Mouse (Mus musculus): Measurements from ENCODE around the gene 4930503B20Rik. TPM values are rescaled to one million over a fixed set of nuclear protein-coding genes. Genes with fewer than 3 reads are reported as not detected.

4930503B20Rik gene
- total and polyA plus RNA-seq, 3 experiments: 0.44 TPM; not detected in 2

DNA sequence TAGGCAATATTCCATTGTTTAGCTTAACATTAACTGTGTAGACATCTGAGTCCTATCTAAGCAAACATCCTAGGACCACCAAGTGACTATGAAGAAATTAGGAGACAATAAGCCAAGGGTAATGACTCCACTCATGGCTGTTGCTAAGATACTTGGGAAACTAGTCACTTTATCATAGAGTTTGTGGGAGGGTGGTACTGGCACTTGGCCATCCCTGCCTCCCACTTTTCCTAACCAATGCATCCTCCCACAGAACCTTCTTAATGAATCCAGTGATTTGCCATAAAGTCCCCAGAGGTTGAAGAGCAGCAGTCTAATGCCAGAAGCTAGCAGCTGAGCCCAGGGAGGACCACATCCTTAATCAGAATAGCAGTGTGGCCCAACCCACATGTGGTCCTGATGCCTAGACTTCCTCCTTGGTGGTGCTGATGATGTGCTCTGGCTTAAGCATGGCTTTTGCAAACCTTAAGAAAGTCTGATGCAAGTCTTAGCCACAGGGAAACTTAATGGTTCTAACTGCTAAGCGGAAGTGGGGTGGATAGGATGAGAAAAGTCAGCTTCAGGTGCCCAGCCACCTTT lies 7.0 kb upstream of the 4930503B20Rik start:
- no peak for ATAC-seq (ENCODE audit: extremely low read depth, insufficient number of reproducible peaks, low FRiP score, poor library complexity, severe bottlenecking)
- no peak overlapping the region for H3K4me3 ChIP-seq (ENCODE audit: low read depth, low read length)

DNA sequence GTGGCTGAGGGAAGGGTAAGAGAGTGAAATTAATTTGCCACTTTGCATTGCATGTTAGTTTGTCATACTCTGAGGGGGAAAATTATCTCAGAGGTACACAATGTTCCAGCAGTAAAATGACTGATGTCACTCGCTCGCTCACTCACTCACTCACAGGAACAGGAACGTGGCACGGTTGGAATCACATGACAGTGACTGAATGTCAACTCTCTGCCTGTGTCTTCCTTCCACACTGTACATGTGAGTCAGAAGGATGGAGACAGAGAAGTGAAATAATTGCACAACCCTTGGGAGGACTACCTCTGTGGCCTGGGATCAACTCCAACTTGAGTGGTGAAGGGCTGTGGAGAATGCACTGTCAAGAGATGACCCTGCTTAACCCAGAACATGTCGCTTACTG lies 6.3 kb upstream of the 4930503B20Rik start:
- DNase-seq (ENCODE audit: low spot score) (no peak), ATAC-seq (ENCODE audit: extremely low read depth, insufficient number of reproducible peaks, low FRiP score, poor library complexity, severe bottlenecking) (no peak)
- H3K27me3 ChIP-seq (ENCODE audit: insufficient read depth, low read length): peaks cover 4% of the 10 kb centered on the region; the same call in 1 of the 2 replicates
- TF ChIP-seq POLR2AphosphoS5 (IDR thresholded peaks at IDR 0.05; ENCODE audit: insufficient replicate concordance, low read depth, low read length) (no peak), GATA1 (IDR thresholded peaks at IDR 0.05; ENCODE audit: borderline replicate concordance, low read length) (no peak), GATA2 (IDR thresholded peaks at IDR 0.05; ENCODE audit: borderline replicate concordance, low read depth, low read length) (no peak), CTCF (IDR thresholded peaks at IDR 0.05; ENCODE audit: low read depth, low read length) (no peak), TAL1 (conservative IDR thresholded peaks at IDR 0.05; ENCODE audit: low read depth, low read length) (no peak)
- H3K9me3 ChIP-seq (replicated peaks): no peaks in the 10 kb centered on the region
- H3K4me1 ChIP-seq (ENCODE audit: insufficient read depth, low read depth, low read length): peaks cover 45% of the 10 kb centered on the region
- H3K4me3 ChIP-seq (ENCODE audit: low read depth, low read length): no peak overlapping the region
- peaks cover 14% of the 10 kb centered on the region for H3K36me3 ChIP-seq (replicated peaks)

More for the DNA sequence above, 7.0 kb upstream of the 4930503B20Rik start:
- H3K27me3 ChIP-seq (ENCODE audit: insufficient read depth, low read length): peaks cover 4% of the 10 kb centered on the region; the same call in 1 of the 2 replicates
- no peaks in the 10 kb centered on the region for H3K9me3 ChIP-seq (replicated peaks)
- no peak for DNase-seq (ENCODE audit: low spot score)
- peaks cover 37% of the 10 kb centered on the region for H3K4me1 ChIP-seq (ENCODE audit: insufficient read depth, low read depth, low read length)
- H3K36me3 ChIP-seq (replicated peaks): peaks cover 12% of the 10 kb centered on the region
- TF ChIP-seq GATA2 (IDR thresholded peaks at IDR 0.05; ENCODE audit: borderline replicate concordance, low read depth, low read length): no peak
- no peak for TF ChIP-seq TAL1 (conservative IDR thresholded peaks at IDR 0.05; ENCODE audit: low read depth, low read length)
- TF ChIP-seq POLR2AphosphoS5 (IDR thresholded peaks at IDR 0.05; ENCODE audit: insufficient replicate concordance, low read depth, low read length): no peak
- no peak for TF ChIP-seq CTCF (IDR thresholded peaks at IDR 0.05; ENCODE audit: low read depth, low read length)
- TF ChIP-seq GATA1 (IDR thresholded peaks at IDR 0.05; ENCODE audit: borderline replicate concordance, low read length): no peak

DNA sequence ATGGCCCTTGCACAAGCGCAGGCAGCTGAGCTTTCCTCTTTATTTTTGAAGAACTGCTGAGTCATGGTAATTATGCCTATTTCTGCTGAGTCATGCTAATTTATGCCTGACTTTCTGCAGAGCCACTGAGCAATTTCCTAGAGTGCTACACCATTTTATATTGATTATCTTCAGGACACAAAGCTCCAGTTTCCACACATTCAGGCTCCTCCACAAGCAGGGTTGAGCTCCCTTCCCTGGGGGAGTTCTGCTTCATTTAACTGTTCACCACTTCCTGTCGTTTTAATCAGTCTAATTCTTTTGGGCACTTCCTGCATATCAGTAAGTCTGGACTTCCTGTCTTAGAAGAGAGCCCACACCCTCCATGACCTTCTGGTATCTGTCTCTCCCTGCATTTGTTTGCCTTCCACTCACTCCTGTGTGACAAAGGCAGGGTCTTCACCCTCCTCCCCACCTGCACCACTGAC lies 4.0 kb upstream of the 4930503B20Rik start:
- TF ChIP-seq GATA2 (IDR thresholded peaks at IDR 0.05; ENCODE audit: borderline replicate concordance, low read depth, low read length) (no peak), POLR2AphosphoS5 (IDR thresholded peaks at IDR 0.05; ENCODE audit: insufficient replicate concordance, low read depth, low read length) (no peak), CTCF (IDR thresholded peaks at IDR 0.05; ENCODE audit: low read depth, low read length) (no peak), GATA1 (IDR thresholded peaks at IDR 0.05; ENCODE audit: borderline replicate concordance, low read length) (no peak), TAL1 (conservative IDR thresholded peaks at IDR 0.05; ENCODE audit: low read depth, low read length) (no peak)
- no peaks in the 10 kb centered on the region for H3K27me3 ChIP-seq (ENCODE audit: insufficient read depth, low read length)
- peak; percentile 62 for DNase-seq (ENCODE audit: low spot score)
- H3K4me3 ChIP-seq (ENCODE audit: low read depth, low read length): no peak overlapping the region; the same call in 1 of the 2 replicates
- H3K4me1 ChIP-seq (ENCODE audit: insufficient read depth, low read depth, low read length): peaks cover 44% of the 10 kb centered on the region
- H3K9me3 ChIP-seq (replicated peaks): no peaks in the 10 kb centered on the region
- ATAC-seq (ENCODE audit: extremely low read depth, insufficient number of reproducible peaks, low FRiP score, poor library complexity, severe bottlenecking): peak; percentile 89
- peaks cover 16% of the 10 kb centered on the region for H3K36me3 ChIP-seq (replicated peaks)

DNA sequence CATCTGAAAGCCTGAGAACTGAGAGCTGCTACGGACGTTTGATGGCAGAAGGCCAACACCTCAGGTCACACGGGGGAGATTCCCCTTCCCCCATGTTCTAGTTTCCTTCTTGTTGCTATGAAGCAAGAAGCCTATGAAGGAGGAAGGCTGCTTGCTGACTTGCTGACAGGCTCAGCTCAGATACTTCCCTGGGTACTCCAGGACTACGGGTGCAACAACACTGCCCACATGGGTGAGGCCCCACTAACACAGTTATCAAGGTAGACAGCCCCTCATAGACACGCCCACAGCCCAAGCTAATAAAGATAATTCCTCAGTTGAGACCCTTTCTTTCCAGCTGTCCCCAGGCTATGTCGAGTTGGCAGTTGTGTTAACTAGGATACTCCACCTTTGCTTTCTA lies 2.6 kb upstream of the 4930503B20Rik start:
- DNase-seq (ENCODE audit: low spot score) (peak; percentile 32), ATAC-seq (ENCODE audit: extremely low read depth, insufficient number of reproducible peaks, low FRiP score, poor library complexity, severe bottlenecking) (peak; percentile 59)
- TF ChIP-seq GATA2 (IDR thresholded peaks at IDR 0.05; ENCODE audit: borderline replicate concordance, low read depth, low read length): no peak
- no peak for TF ChIP-seq POLR2AphosphoS5 (IDR thresholded peaks at IDR 0.05; ENCODE audit: insufficient replicate concordance, low read depth, low read length)
- peak; percentile 34; the same call in 1 of the 2 replicates for TF ChIP-seq TAL1 (conservative IDR thresholded peaks at IDR 0.05; ENCODE audit: low read depth, low read length)
- no peaks in the 10 kb centered on the region for H3K9me3 ChIP-seq (replicated peaks)
- peaks cover 12% of the 10 kb centered on the region for H3K36me3 ChIP-seq (replicated peaks)
- H3K4me3 ChIP-seq (ENCODE audit: low read depth, low read length): no peak overlapping the region; the same call in 1 of the 2 replicates
- peaks cover 3% of the 10 kb centered on the region; the same call in 1 of the 2 replicates for H3K27me3 ChIP-seq (ENCODE audit: insufficient read depth, low read length)
- peaks cover 45% of the 10 kb centered on the region for H3K4me1 ChIP-seq (ENCODE audit: insufficient read depth, low read depth, low read length)

DNA sequence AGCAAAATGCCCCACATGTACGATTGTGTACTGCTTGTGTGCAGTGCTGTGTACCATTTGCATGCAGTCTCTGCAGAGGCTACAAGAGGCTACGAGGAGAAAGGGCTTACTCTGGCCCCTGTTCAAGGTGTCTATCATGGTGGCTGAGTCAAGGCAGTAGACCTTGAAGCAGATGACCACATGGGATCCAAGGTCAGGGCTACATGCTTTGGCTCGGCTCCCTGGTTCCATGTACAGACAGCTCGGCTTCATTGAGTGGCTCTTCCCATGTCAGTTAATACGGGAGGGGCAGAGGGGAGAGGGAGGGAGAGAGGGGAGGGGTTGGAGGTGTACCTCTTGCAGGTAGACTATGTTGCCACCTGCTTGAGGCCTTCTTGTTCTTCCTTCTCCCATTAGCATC lies 1.3 kb upstream of the 4930503B20Rik start:
- TF ChIP-seq CTCF (IDR thresholded peaks at IDR 0.05; ENCODE audit: low read depth, low read length): no peak
- no peak for TF ChIP-seq POLR2AphosphoS5 (IDR thresholded peaks at IDR 0.05; ENCODE audit: insufficient replicate concordance, low read depth, low read length)
- TF ChIP-seq TAL1 (conservative IDR thresholded peaks at IDR 0.05; ENCODE audit: low read depth, low read length): no peak
- no peak for TF ChIP-seq GATA1 (IDR thresholded peaks at IDR 0.05; ENCODE audit: borderline replicate concordance, low read length)
- TF ChIP-seq GATA2 (IDR thresholded peaks at IDR 0.05; ENCODE audit: borderline replicate concordance, low read depth, low read length): no peak
- peaks cover 51% of the 10 kb centered on the region for H3K4me1 ChIP-seq (ENCODE audit: insufficient read depth, low read depth, low read length)
- DNase-seq (ENCODE audit: low spot score): no peak
- peaks cover 14% of the 10 kb centered on the region; the same call in 1 of the 2 replicates for H3K27me3 ChIP-seq (ENCODE audit: insufficient read depth, low read length)
- peaks cover 5% of the 10 kb centered on the region for H3K36me3 ChIP-seq (replicated peaks)
- H3K4me3 ChIP-seq (ENCODE audit: low read depth, low read length): no peak overlapping the region
- no peaks in the 10 kb centered on the region for H3K9me3 ChIP-seq (replicated peaks)
- no peak for ATAC-seq (ENCODE audit: extremely low read depth, insufficient number of reproducible peaks, low FRiP score, poor library complexity, severe bottlenecking)

DNA sequence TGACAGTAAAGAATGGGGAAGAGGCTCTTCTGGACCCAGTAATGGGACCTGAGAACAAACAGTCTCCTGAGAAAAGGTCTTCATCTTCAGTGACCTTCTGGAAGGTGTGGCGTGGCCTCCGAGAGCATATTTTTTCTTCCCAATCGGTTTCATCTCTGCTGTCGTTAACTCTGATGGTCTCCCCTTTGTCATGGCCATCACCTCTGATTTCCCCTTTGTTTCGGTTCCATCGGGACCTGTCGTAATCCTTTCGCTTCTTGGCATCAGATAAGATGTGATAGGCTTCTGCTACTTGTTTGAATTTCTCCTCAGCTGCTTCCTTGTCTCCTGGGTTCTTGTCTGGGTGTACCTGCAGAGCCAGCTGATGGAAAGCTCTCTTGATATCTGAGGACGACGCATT lies 401 bp downstream of the 4930503B20Rik start:
- ATAC-seq (ENCODE audit: extremely low read depth, insufficient number of reproducible peaks, low FRiP score, poor library complexity, severe bottlenecking) (no peak), DNase-seq (ENCODE audit: low spot score) (no peak)
- Histone ChIP-seq H3K4me3 (ENCODE audit: low read depth, low read length) (no peak overlapping the region), H3K36me3 (replicated peaks) (peaks cover 5% of the 10 kb centered on the region), H3K27me3 (ENCODE audit: insufficient read depth, low read length) (peaks cover 21% of the 10 kb centered on the region; the same call in 1 of the 2 replicates), H3K4me1 (ENCODE audit: insufficient read depth, low read depth, low read length) (peaks cover 48% of the 10 kb centered on the region), H3K9me3 (replicated peaks) (no peaks in the 10 kb centered on the region)
- TF ChIP-seq GATA2 (IDR thresholded peaks at IDR 0.05; ENCODE audit: borderline replicate concordance, low read depth, low read length) (no peak), TAL1 (conservative IDR thresholded peaks at IDR 0.05; ENCODE audit: low read depth, low read length) (no peak), CTCF (IDR thresholded peaks at IDR 0.05; ENCODE audit: low read depth, low read length) (no peak), POLR2AphosphoS5 (IDR thresholded peaks at IDR 0.05; ENCODE audit: insufficient replicate concordance, low read depth, low read length) (no peak), GATA1 (IDR thresholded peaks at IDR 0.05; ENCODE audit: borderline replicate concordance, low read length) (no peak)
